Mouse (Mus musculus) urinary bladder, postnatal 4 days (tissue): ENCODE measurements around the gene Tbx19.

Experiments used
- DNase-seq, 2 experiments: peaks; one replicate each; pipeline ENCODE4 v3.0.0; 2021 to 2022; ENCODE audit warnings: low spot score in 2 of 2

Tbx19 gene

GRCm38 (mm10) chr1:165114460-165115175 is 46.0 kb downstream of the Tbx19 start:
- no peak for DNase-seq

GRCm38 (mm10) chr1:165113700-165114099 is 46.9 kb downstream of the Tbx19 start:
- no peak for DNase-seq

- DNase-seq: no peak
Measured at GRCm38 (mm10) chr1:165110659-165111058, 49.9 kb downstream of the Tbx19 start.

- no peak for DNase-seq
Measured at GRCm38 (mm10) chr1:165109135-165109534, 51.4 kb downstream of the Tbx19 start.

- DNase-seq: no peak
Measured at GRCm38 (mm10) chr1:165108477-165108876, 52.1 kb downstream of the Tbx19 start.

- no peak for DNase-seq
Measured at GRCm38 (mm10) chr1:165106011-165106385, 54.6 kb downstream of the Tbx19 start.

GRCm38 (mm10) chr1:165105270-165106010 is 55.1 kb downstream of the Tbx19 start:
- DNase-seq: no peak

- DNase-seq: no peak
Measured at GRCm38 (mm10) chr1:165104707-165105259, 55.8 kb downstream of the Tbx19 start.

- DNase-seq: no peak
Measured at GRCm38 (mm10) chr1:165099569-165099968, 61.0 kb downstream of the Tbx19 start.

GRCm38 (mm10) chr1:165094871-165095270 is 65.7 kb downstream of the Tbx19 start:
- no peak for DNase-seq

GRCm38 (mm10) chr1:165091721-165092120 is 68.9 kb downstream of the Tbx19 start:
- no peak for DNase-seq

- no peak for DNase-seq
Measured at GRCm38 (mm10) chr1:165089556-165089955, 71.0 kb downstream of the Tbx19 start.
